Mouse (Mus musculus) hematopoietic stem cell, adult 5-6 weeks (primary cell): ENCODE measurements around the gene Gm5129. TPM values are rescaled to one million over a fixed set of nuclear protein-coding genes. Genes with fewer than 3 reads are reported as not detected.
"Not testable (repeated sequence)": the region's sequence is repeated elsewhere in the genome, so short reads cannot be mapped to it uniquely, and the experiment has no call there.

Source experiments
- ATAC-seq, 2 experiments: fragments of 125-278 bp in 1 of 2; replicated peaks in 1 of 2; 2 replicates each; pipeline ENCODE4 v1.8.0; 2016 to 2017; ENCODE audit warnings: inconsistent platforms in 2 of 2, mild to moderate bottlenecking in 2 of 2, moderate number of reproducible peaks in 2 of 2, low read depth in 1 of 2, moderate TSS enrichment in 1 of 2; ENCODE audit not compliant: low FRiP score in 2 of 2, poor library complexity in 2 of 2, severe bottlenecking in 2 of 2, insufficient read depth in 1 of 2, low TSS enrichment in 1 of 2
- total RNA-seq: library from RNA; stranded (forward); fragments of 172-1452, 232-1000 nt; gene quantifications from 2 replicates; pipeline ENCODE4 v1.2.3, GENCODE M21; 2017

Gm5129 gene
- total RNA-seq, 1 experiment from 2014 or later = not detected

DNA sequence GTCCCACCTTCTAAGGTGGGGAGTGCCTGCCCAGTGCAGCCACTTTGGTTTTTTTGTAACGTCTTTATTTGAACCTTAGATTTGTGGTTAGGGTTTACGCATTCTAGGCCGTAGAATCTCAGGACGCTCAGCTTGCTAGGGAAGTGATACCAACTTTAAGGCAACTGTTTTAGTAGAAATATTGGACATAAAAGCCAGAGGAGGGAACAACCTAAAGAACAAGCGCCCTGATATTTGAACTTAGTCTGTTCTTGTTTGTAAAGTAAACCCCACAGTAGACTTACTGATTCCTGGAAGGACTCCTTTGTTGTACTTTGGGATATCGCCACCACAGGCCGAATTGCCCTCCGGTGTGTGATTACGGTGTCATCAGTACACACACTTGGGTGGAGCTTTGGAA, 1.2 kb upstream of the Gm5129 start:
- ATAC-seq = no peak

DNA sequence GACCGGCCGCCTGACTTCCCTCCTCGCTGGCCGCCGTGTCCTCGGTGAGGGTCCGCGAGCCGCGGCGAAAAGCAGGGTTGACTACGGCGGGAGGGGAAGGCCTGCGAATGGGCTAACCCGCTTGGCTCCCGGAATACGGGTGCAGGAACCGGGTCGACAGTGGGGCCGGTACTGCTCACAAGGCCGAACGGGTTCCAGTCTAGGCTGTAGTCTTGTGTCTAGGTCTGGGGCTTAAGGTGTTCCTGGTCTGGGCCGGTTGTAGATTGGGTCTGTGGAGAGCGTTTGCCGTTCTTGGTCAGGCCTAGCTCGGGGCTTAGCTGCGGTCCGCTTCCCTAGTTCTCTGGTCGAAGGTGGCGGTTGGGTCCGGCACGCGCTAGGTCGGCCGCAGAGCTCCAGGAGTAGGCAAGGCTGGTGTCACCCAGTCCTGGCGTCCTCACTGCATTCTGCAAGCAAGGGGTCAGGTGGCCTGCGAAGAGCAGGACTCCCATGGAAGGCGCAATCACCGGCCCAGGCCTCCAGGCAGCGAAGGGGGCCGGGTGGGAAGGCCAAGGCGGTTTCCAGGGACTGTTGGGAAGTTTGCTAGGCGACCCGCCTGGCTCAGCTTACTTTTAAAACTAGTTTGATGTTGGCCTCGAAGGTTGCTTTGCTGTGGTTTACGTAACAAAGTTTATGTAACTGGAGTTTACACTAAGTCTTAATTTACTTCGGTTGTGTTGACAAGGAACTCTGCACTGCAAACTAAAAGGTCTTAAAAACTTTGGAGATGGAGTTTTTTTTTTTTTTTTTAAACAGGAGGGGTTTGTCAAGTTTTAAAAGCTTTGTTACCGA, 551 bp upstream of the Gm5129 start:
- ATAC-seq = peak; percentile 12 to 22; a peak in 2 of 4 replicates

DNA sequence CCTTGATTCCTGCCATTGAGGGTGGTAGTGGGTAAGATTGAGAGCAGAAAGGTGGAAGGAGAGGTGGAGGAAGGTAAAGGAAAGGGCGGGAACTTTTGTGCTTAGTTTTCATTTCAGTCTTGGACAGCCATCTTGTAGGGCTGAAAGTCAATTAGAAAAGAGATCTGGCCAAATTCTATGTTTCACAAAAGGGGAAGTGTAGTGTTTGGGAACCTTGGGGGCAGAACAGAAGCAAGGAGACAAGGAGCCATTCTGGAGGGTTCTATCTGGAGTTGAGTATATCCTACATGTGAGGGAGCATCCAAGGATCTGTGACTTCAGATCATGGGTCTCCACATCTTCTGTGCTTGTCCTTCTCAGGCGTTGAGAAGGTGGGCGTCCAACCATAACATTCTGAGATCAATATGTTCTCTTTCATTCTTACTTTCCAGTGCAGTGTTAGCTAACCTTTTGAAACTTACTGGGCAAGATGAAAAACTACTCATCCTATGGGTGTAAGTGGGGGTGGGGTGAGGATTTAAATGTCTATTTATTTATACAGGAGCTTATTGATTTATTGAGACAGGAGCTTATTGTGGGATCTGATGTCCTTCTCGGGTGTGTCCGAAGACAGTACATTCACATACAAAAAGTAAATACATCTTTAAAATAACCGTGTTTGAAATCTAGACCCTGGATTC, 765 bp downstream of the Gm5129 start:
- no peak for ATAC-seq

DNA sequence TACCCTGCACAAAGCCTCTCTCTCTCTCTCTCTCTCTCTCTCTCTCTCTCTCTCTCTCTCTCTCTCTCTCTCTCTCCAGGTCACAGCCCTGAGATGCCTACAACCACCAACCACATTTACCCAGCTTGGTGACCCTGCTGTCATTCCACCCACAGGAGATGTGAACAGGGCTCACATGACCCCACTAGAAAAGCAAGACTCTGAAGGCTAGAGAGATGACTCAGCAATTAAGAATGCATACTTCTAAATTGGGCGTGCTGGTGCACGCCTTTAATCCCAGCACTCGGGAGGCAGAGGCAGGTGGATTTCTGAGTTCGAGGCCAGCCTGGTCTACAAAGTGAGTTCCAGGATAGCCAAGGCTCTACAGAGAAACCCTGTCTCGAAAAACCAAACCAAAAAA, 9.7 kb downstream of the Gm5129 start:
- ATAC-seq = not testable (repeated sequence)

- ATAC-seq = no peak
These were observed 10.4 kb downstream of the Gm5129 start for GRCm38 (mm10) chr5:29725369-29725768.

DNA sequence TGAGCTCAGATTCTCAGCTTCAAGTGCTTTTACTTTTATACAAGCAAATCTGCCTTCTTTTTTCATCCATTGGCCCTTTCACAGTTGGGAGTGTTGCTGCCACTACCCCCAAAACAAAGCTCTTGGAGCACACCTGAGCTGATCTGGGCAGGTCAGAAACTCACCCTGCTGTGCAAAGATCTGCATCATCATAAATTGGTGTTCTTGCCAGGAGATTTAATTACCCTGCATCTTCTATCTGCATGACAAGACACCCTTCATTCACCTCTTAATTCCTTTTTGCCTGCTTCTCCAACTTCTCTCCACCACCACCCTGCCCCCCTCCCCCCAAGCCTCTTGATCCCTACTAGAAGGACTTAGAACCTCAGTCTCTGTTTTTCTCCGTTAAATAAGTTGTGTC, 14.6 kb downstream of the Gm5129 start:
- ATAC-seq = no peak

- no peak for ATAC-seq
These were observed 22.8 kb downstream of the Gm5129 start for GRCm38 (mm10) chr5:29712906-29713305.

DNA sequence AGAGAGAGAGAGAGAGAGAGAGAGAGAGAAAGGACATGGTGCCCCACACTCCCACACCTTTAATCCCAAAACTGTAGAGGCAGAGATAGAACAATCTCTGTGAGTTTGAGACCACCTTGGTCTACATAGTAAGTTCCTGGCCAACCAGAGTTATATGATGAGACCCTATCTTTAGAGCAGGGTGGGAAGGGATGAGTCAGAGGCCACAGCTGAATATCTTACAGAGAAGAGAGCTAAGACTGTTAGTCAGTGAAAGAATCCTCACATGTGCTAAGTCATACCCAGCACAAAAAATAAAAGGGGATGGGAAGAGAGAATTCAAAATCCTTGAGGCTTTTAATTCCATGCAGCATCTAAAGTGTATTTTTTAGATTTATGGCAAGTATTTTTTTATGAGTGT, 24.1 kb downstream of the Gm5129 start:
- ATAC-seq = no peak

- no peak for ATAC-seq
These were observed 27.5 kb downstream of the Gm5129 start for GRCm38 (mm10) chr5:29708258-29708657.

DNA sequence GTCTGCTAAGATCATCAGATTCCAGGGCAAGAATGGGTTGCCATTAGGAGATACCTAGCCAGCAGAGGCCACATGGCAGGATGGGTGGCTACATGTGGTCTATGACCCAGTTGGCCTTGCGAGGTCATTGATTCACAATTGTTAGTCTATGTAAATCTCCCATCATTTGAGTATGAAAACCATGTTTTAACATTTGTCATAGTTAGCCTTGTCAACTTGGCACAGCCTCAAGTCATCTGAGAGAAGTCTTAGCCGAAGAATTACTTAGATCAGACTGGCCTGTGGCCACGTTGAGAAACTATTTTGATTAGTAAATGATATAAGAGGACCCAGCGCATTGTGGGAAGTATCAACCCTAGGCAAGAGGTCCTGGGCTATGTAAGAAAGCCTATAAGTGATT, 28.5 kb downstream of the Gm5129 start:
- ATAC-seq = no peak

DNA sequence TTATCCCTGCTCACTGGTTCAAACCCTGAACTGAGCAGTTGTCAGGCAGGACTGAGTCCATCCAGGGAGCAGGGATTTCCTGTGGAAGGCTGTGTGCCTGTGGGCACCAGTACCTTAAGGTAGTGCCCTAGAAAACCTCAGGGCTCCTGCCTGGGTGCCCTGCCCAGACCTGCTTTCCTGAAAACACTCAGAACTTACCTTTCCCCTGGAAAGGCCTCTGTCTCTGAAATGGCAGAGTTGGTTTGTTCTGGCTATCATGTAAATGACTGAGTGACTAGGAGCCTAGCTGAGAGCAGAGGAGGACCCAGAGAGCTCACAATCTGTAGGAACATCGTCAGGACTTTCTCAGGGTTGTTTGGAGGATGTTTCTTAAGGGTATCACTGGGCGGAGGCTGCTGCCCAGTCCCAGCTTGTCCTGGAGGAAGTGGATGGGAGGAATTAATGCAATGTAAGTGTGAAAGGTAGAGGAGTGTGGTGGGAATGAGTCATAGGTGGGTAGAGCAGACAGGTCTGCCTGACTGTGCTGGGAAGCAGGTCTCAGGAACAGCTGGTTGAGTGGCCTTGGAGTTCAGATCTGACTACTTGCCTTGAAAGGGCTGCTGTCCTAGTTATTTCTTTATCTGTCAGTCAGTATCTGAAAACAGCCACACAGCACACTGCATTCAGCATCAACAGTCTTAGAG, 36.1 kb downstream of the Gm5129 start:
- ATAC-seq = no peak

- no peak for ATAC-seq
These were observed 37.2 kb downstream of the Gm5129 start for GRCm38 (mm10) chr5:29698493-29698892.

- ATAC-seq = no peak
These were observed 47.4 kb downstream of the Gm5129 start for GRCm38 (mm10) chr5:29688352-29688751.

- ATAC-seq = peak; percentile 37 to 74; a peak in 2 of 4 replicates
These were observed 48.1 kb downstream of the Gm5129 start for GRCm38 (mm10) chr5:29687671-29688070.

Other genes starting within 250 kb of the Gm5129 start
- 38.4 and 45.6 TPM in 2 replicates for gene Ube3c, start 166.7 kb downstream of the Gm5129 start, total RNA-seq
- gene Dnajb6, start 248 bp downstream of the Gm5129 start, total RNA-seq = 170 and 198 TPM in 2 replicates